Mouse (Mus musculus) hindbrain, embryonic 16.5 days (tissue): ENCODE results near the gene Gm16181. TPM values are rescaled to one million over a fixed set of nuclear protein-coding genes. Genes with fewer than 3 reads are reported as not detected.

Experiments used
- ATAC-seq: fragments of 200-750 bp; cut with Nextera tagmentation; 2 replicates; pipeline ENCODE4 v1.8.0; 2017; ENCODE audit warnings: moderate TSS enrichment, moderate library complexity
- H3K27ac ChIP-seq: fragments of 300-500 bp; sonication (generic); 2 replicates; pipeline ENCODE4 v1.5.1; 2014; ENCODE audit warnings: low read depth, mild to moderate bottlenecking, control low read depth, low read length, moderate library complexity
- H3K27me3 ChIP-seq: fragments of 300-500 bp; sonication (generic); replicated peaks from 2 replicates; pipeline ENCODE4 v1.6.1; 2014; ENCODE audit warnings: low read length; ENCODE audit not compliant: control insufficient read depth, insufficient read depth
- H3K36me3 ChIP-seq: fragments of 300-500 bp; sonication (generic); 2 replicates; pipeline ENCODE4 v1.6.1; 2014; ENCODE audit warnings: mild to moderate bottlenecking, low read length, moderate library complexity, mixed read lengths; ENCODE audit not compliant: control insufficient read depth, insufficient read depth
- H3K4me1 ChIP-seq: fragments of 300-500 bp; sonication (generic); 2 replicates; pipeline ENCODE4 v1.6.1; 2014; ENCODE audit warnings: low read depth, low read length; ENCODE audit not compliant: control insufficient read depth, insufficient read depth
- H3K4me2 ChIP-seq: fragments of 300-500 bp; sonication (generic); 2 replicates; pipeline ENCODE4 v1.6.1; 2014; ENCODE audit warnings: mild to moderate bottlenecking, low read length, control low read depth, moderate library complexity
- H3K4me3 ChIP-seq: fragments of 300-500 bp; sonication (generic); 2 replicates; pipeline ENCODE4 v1.5.1; 2014; ENCODE audit warnings: mild to moderate bottlenecking, low read length, control low read depth, moderate library complexity
- H3K9ac ChIP-seq: fragments of 300-500 bp; sonication (generic); 2 replicates; pipeline ENCODE4 v1.6.1; 2014; ENCODE audit warnings: low read depth, mild to moderate bottlenecking, control low read depth, low read length, moderate library complexity
- H3K9me3 ChIP-seq: fragments of 300-500 bp; sonication (generic); 2 replicates; pipeline ENCODE4 v1.6.1; 2014; ENCODE audit warnings: mild to moderate bottlenecking, low read length, moderate library complexity; ENCODE audit not compliant: control insufficient read depth
- WGBS: fragments of 180-500 bp; shearing (Covaris S2); extraction: QIAGEN DNeasy Blood & Tissue Kit; methylation state at CpG from one replicate; pipeline ENCODE4 v1.1.7; 2014; 5-methylcytosine and 5-hydroxymethylcytosine counted together
- polyA plus RNA-seq: library from polyadenylated mRNA; unstranded; fragments of >200 nt; fragmentation: Nextera tagmentation; extraction: Ambion mirVana; gene quantifications from 2 replicates; pipeline ENCODE4 v1.2.1, GENCODE M21; 2015

Gene Gm16181
- polyA plus RNA-seq, 1 experiment from 2014 or later, result 0.45 TPM

- Histone ChIP-seq H3K27ac (no peak overlapping the region), H3K9me3 (no peaks in the 10 kb centered on the region), H3K36me3 (no peaks in the 10 kb centered on the region), H3K4me3 (no peak overlapping the region), H3K27me3 (peaks cover 17% of the 10 kb centered on the region), H3K4me2 (no peak overlapping the region), H3K9ac (no peak overlapping the region), H3K4me1 (0 out of 2 replicates have a peak, but pooled peaks cover under 1% of the 10 kb centered on the region)
- 77% methylated on average over 11 of the region's 11 CpGs for WGBS
- ATAC-seq, result no peak
Observed at GRCm38 (mm10) chr17:35201128-35201527, 19.5 kb upstream of the Gm16181 start.

DNA sequence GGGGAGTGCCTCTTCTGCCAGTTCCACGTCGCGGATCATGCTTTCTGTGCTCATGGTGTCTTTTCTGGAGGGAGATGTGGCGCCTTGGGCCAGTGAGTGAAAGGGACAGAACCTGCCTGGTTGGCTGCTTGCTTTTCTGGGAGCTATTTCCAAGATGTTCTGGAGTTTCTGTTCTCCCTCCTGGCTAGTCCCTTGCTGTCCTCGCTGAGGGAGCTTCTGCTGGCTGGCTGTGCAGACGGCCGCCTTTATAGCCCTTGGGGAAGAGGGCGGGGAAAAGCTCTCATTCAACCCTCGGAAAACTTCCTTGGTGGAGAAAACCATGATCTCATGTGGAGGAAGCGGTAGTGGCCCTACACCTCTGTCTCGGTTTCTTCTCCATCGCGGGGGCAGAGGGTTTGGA is 18.8 kb upstream of the Gm16181 start, which contains the start of gene Tnf:
Tnf (minus strand) TSS at position 221 of the 400 bp plus-strand sequence.
- Histone ChIP-seq H3K9ac (no peak within 1 kb of the TSS), H3K27me3 (peaks cover 12% of the 10 kb centered on the region), H3K27ac (no peak within 1 kb of the TSS), H3K9me3 (no peaks in the 10 kb centered on the region), H3K4me2 (no peak within 1 kb of the TSS), H3K36me3 (no peaks in the 10 kb centered on the region), H3K4me3 (no peak within 1 kb of the TSS), H3K4me1 (no peaks in the 10 kb centered on the region)
- no peak for ATAC-seq
- WGBS, result 48% methylated on average over 13 of the region's 13 CpGs

- H3K9me3 ChIP-seq, result no peaks in the 10 kb centered on the region
- no peak for ATAC-seq
- no peak overlapping the region for H3K9ac ChIP-seq
- no peaks in the 10 kb centered on the region for H3K4me1 ChIP-seq
- H3K4me2 ChIP-seq, result no peak overlapping the region
- WGBS, result 76% methylated on average over 4 of the region's 4 CpGs
- no peak overlapping the region for H3K4me3 ChIP-seq
- H3K27ac ChIP-seq, result no peak overlapping the region
- H3K27me3 ChIP-seq, result peaks cover 9% of the 10 kb centered on the region
- no peaks in the 10 kb centered on the region for H3K36me3 ChIP-seq
Observed at GRCm38 (mm10) chr17:35202442-35202841, 18.2 kb upstream of the Gm16181 start.

GRCm38 (mm10) chr17:35204494-35205379 is 15.9 kb upstream of the Gm16181 start, which contains the start of gene Lta:
Gene Lta, minus strand, starts transcription at chr17:35205351.
- H3K4me1 ChIP-seq, result no peaks in the 10 kb centered on the region
- no peak for ATAC-seq
- no peak within 1 kb of the TSS for H3K4me3 ChIP-seq
- no peaks in the 10 kb centered on the region for H3K9me3 ChIP-seq
- peaks cover 9% of the 10 kb centered on the region for H3K27me3 ChIP-seq
- H3K36me3 ChIP-seq, result no peaks in the 10 kb centered on the region
- H3K9ac ChIP-seq, result peak within 1 kb of the TSS; percentile 31
- WGBS, result 33% methylated on average over 20 of the region's 20 CpGs
- H3K27ac ChIP-seq, result no peak within 1 kb of the TSS
- H3K4me2 ChIP-seq, result no peak within 1 kb of the TSS

GRCm38 (mm10) chr17:35205380-35205769 is 15.3 kb upstream of the Gm16181 start:
- no peaks in the 10 kb centered on the region for H3K9me3 ChIP-seq
- H3K36me3 ChIP-seq, result no peaks in the 10 kb centered on the region
- no peaks in the 10 kb centered on the region for H3K4me1 ChIP-seq
- no peak overlapping the region for H3K27ac ChIP-seq
- H3K9ac ChIP-seq, result peak overlapping the region; percentile 31
- no peak for ATAC-seq
- 58% methylated on average over 10 of the region's 10 CpGs for WGBS
- no peak overlapping the region for H3K4me2 ChIP-seq
- H3K27me3 ChIP-seq, result peaks cover 5% of the 10 kb centered on the region
- no peak overlapping the region for H3K4me3 ChIP-seq

DNA sequence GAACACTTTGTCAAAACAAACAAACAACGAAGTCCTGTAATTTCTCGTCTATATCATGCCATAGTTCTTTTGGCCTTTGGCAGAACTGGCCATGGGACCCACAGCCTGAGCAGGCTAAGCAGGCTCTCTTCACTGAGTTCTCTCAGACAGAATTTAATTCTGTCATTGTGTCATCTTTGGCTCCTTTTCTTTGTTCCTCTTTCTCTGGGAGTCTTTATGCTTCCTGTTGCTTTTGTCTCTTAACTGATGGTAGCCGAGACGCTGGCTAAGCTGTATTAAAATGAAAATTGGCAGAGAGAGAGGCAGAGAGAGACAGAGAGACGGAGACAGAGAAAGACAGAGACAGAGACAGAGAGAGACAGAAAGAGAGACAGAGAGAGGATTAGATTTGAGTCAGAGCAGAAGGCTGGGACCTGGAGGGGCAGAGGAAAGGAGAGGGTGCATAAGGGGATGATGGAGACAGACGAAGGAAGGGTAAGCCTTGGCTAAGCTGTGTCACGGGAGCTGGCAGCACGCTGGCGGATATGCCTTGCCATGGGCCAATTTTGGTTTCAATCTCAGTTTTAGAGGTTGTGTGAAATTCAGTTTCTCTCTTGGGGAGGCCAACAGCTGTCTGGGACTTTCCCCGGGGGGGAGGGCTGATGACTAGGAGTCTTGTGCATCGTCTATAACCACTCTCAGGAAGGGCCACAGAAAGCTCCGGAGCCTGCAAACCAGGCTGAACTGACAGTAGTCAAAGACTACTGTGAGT is 10.7 kb upstream of the Gm16181 start:
- no peak overlapping the region for H3K4me2 ChIP-seq
- no peaks in the 10 kb centered on the region for H3K4me1 ChIP-seq
- H3K4me3 ChIP-seq, result no peak overlapping the region
- WGBS, result 75% methylated on average over 12 of the region's 12 CpGs
- ATAC-seq, result no peak
- H3K27me3 ChIP-seq, result peaks cover 1% of the 10 kb centered on the region
- no peak overlapping the region for H3K27ac ChIP-seq
- H3K36me3 ChIP-seq, result no peaks in the 10 kb centered on the region
- H3K9ac ChIP-seq, result no peak overlapping the region
- H3K9me3 ChIP-seq, result no peaks in the 10 kb centered on the region

GRCm38 (mm10) chr17:35210593-35210992 is 10.0 kb upstream of the Gm16181 start:
- ATAC-seq, result no peak
- 85% methylated on average over 3 of the region's 3 CpGs for WGBS
- Histone ChIP-seq H3K4me3 (no peak overlapping the region), H3K27ac (no peak overlapping the region), H3K4me1 (no peaks in the 10 kb centered on the region), H3K9me3 (no peaks in the 10 kb centered on the region), H3K36me3 (no peaks in the 10 kb centered on the region), H3K4me2 (no peak overlapping the region), H3K27me3 (no peaks in the 10 kb centered on the region), H3K9ac (no peak overlapping the region)

DNA sequence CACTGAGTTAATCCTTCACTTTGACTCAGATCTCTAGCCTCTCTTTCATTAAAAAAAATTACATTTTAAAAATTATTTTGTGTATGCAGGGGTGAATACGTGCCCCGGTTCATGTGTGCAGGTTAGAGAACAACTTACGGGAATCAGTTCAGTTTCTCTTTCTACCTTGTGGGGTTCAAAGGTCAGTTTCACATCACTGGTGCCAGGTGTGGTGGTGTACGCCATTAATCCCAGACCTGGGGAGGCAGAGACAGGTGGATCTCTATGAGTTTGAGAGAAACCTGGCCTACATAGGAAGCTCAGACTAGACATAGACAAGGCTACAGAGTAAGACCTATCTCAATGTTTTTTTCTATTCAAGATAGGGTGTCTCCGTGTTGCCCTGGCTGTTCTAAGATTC is 7.6 kb upstream of the Gm16181 start:
- H3K4me2 ChIP-seq, result no peak overlapping the region
- ATAC-seq, result no peak
- no peak overlapping the region for H3K4me3 ChIP-seq
- H3K9ac ChIP-seq, result no peak overlapping the region
- H3K9me3 ChIP-seq, result no peaks in the 10 kb centered on the region
- 94% methylated on average over 5 of the region's 5 CpGs for WGBS
- H3K4me1 ChIP-seq, result no peaks in the 10 kb centered on the region
- no peaks in the 10 kb centered on the region for H3K27me3 ChIP-seq
- no peak overlapping the region for H3K27ac ChIP-seq
- no peaks in the 10 kb centered on the region for H3K36me3 ChIP-seq

DNA sequence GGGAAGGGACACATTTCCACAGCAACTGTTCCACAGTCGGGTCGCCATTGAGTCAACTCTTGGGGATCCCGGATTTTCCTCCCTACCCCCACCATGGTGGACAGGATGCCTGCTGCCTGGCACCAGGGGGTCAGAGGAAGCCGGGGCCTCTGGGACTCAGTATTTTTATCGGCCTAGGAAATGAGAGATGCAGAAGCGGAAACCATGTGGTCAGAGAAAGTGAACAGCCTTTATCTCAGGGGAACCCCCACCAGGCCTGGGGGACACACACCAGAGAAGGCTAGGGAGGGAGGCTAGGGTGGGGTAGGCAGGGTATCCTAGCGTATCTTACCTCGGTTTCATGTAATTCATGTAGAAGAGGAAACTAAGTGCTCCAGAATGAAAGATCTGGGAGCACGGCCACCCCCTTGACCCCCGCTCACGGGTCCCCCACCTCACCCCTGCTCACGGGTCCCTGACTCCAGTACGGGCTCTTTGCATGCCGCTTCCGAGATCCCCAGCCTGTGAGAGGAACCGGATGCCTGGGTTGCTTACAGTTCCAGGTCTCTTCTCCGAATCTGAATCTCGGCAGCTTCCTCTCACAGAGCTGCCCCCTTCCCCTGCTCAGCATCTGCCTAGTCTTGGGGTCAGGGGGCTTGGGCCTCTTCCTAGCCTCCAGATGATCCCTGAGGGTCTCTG is 2.0 kb upstream of the Gm16181 start:
- 82% methylated on average over 15 of the region's 18 CpGs for WGBS
- no peaks in the 10 kb centered on the region for H3K9me3 ChIP-seq
- no peaks in the 10 kb centered on the region for H3K27me3 ChIP-seq
- H3K4me2 ChIP-seq, result no peak overlapping the region
- no peak overlapping the region for H3K4me3 ChIP-seq
- no peak overlapping the region for H3K9ac ChIP-seq
- H3K27ac ChIP-seq, result no peak overlapping the region
- H3K4me1 ChIP-seq, result no peaks in the 10 kb centered on the region
- H3K36me3 ChIP-seq, result no peaks in the 10 kb centered on the region
- no peak for ATAC-seq
